In genomic region chr7:25296945-25297453, GRCm38 (mm10) we compare ENCODE assay signal across 9 mouse cellular contexts. TPM values are rescaled to one million over a fixed set of nuclear protein-coding genes. Genes with fewer than 3 reads are reported as not detected.
A peak's percentile ranks its signal among the peaks of the same experiment; 100 is the strongest.
DNase-seq lines count a peak whose midpoint lies in the region; ATAC-seq and TF ChIP-seq lines count a peak whose summit lies in the region.
"Had no signal": no experiment of that assay in that cellular context is flagged by ENCODE, and none has a peak within 500 bp of the region (broad histone marks: within the 10 kb centered on the region; RNA-seq: fewer than 3 reads in every experiment).

No protein-coding gene starts in this region.

- WGBS in neural tube, embryonic 11.5 days = under 1% methylated on average over 21 of the region's 21 CpGs
- 1% methylated on average over 21 of the region's 21 CpGs for WGBS in liver, embryonic 16.5 days (ENCODE audit: insufficient replicate concordance)
- WGBS in small intestine, adult 2 months = under 1% methylated on average over 21 of the region's 21 CpGs

- peak overlapping the region; percentile 85 for H3K9ac ChIP-seq in neural tube, embryonic 11.5 days (ENCODE audit: low read length)
- H3K9ac ChIP-seq in liver, embryonic 16.5 days (ENCODE audit: low read depth, low read length) = peak overlapping the region; percentile 77

- TF ChIP-seq CTCF in bone marrow macrophage, adult 2 months (IDR thresholded peaks at IDR 0.05; ENCODE audit: low read depth, low read length) = no peak
- no peak for TF ChIP-seq CTCF in small intestine, adult 2 months (IDR thresholded peaks at IDR 0.05; ENCODE audit: extremely low read depth, insufficient read length, insufficient replicate concordance, low read depth, low read length)

- TF ChIP-seq POLR2A in bone marrow macrophage, adult 2 months (IDR thresholded peaks at IDR 0.05; ENCODE audit: borderline replicate concordance, low read depth, low read length) = no peak
- TF ChIP-seq POLR2A in small intestine, adult 2 months (IDR thresholded peaks at IDR 0.05; ENCODE audit: low read depth, low read length) = no peak

- peak overlapping the region; percentile 64 for H3K4me2 ChIP-seq in neural tube, embryonic 11.5 days (ENCODE audit: low read depth)
- peak overlapping the region; percentile 88 for H3K4me2 ChIP-seq in liver, embryonic 16.5 days (ENCODE audit: low read depth, low read length)

- H3K36me3 ChIP-seq in neural tube, embryonic 11.5 days (ENCODE audit: control insufficient read depth, insufficient read depth, low read length) = peaks cover 14% of the 10 kb centered on the region
- H3K36me3 ChIP-seq in liver, embryonic 16.5 days (ENCODE audit: control insufficient read depth, insufficient read depth) = peaks cover 19% of the 10 kb centered on the region
- peaks cover 23% of the 10 kb centered on the region for H3K36me3 ChIP-seq in small intestine, adult 2 months (ENCODE audit: control insufficient read depth, insufficient read depth, low read length)

- no peaks in the 10 kb centered on the region for H3K9me3 ChIP-seq in neural tube, embryonic 11.5 days (ENCODE audit: control insufficient read depth, low read length)
- no peaks in the 10 kb centered on the region for H3K9me3 ChIP-seq in liver, embryonic 16.5 days (replicated peaks; ENCODE audit: control insufficient read depth, low read length)

- DNase-seq in neural tube, embryonic 11.5 days (ENCODE audit: low spot score) = peak; percentile 56
- no peak for DNase-seq in neural tube, embryonic 10.5 days (ENCODE audit: extremely low spot score, low spot score)
- DNase-seq in heart, postnatal 10 days = peak; percentile 34 to 40
- no peak for DNase-seq in cerebellum, adult 8-10 months
- DNase-seq in urinary bladder, postnatal 10 days (ENCODE audit: low spot score) = no peak

- H3K27me3 ChIP-seq in neural tube, embryonic 11.5 days (ENCODE audit: control insufficient read depth, insufficient read depth, low read length) = no peaks in the 10 kb centered on the region
- no peaks in the 10 kb centered on the region for H3K27me3 ChIP-seq in liver, embryonic 16.5 days (ENCODE audit: control insufficient read depth, insufficient read depth, low read depth, low read length)
- H3K27me3 ChIP-seq in small intestine, adult 2 months (ENCODE audit: control insufficient read depth, insufficient read depth, low read length) = no peaks in the 10 kb centered on the region

- intact Hi-C loops in heart, postnatal 10 days (cut with DNase I) = loop anchor here (2.0 kb wide), 1 partner anchor 14 kb away; no protein-coding TSS in a partner anchor

- H3K27ac ChIP-seq in neural tube, embryonic 11.5 days (ENCODE audit: low read depth, low read length) = peak overlapping the region; percentile 91
- H3K27ac ChIP-seq in bone marrow macrophage, adult 2 months (ENCODE audit: insufficient read depth, low read depth, low read length) = no peak overlapping the region
- no peak overlapping the region; the same call in 1 of the 2 replicates for H3K27ac ChIP-seq in liver, embryonic 16.5 days (ENCODE audit: low read length)
- peak overlapping the region; percentile 89 for H3K27ac ChIP-seq in small intestine, adult 2 months (ENCODE audit: insufficient read depth, low read depth, low read length)

- peak overlapping the region; percentile 73 for H3K4me3 ChIP-seq in neural tube, embryonic 11.5 days (ENCODE audit: low read depth, low read length)
- H3K4me3 ChIP-seq in bone marrow macrophage, adult 2 months (ENCODE audit: insufficient read depth, low read length) = peak overlapping the region; percentile 73
- H3K4me3 ChIP-seq in liver, embryonic 16.5 days (ENCODE audit: low read depth, low read length) = peak overlapping the region; percentile 73
- peak overlapping the region; percentile 81 for H3K4me3 ChIP-seq in small intestine, adult 2 months (ENCODE audit: low read depth, low read length)

- ATAC-seq in neural tube, embryonic 11.5 days (ENCODE audit: insufficient read depth, low FRiP score, low TSS enrichment) = no peak
- peak; percentile 7; the same call in 1 of the 2 replicates for ATAC-seq in liver, embryonic 16.5 days (ENCODE audit: low read depth)

- H3K4me1 ChIP-seq in neural tube, embryonic 11.5 days (ENCODE audit: control insufficient read depth, insufficient read depth, low read length) = peaks cover 4% of the 10 kb centered on the region; the same call in 1 of the 2 replicates
- 0 out of 2 replicates have a peak, but pooled peaks cover 2% of the 10 kb centered on the region for H3K4me1 ChIP-seq in bone marrow macrophage, adult 2 months (ENCODE audit: control insufficient read depth, insufficient read depth, low read length)
- H3K4me1 ChIP-seq in liver, embryonic 16.5 days (ENCODE audit: control insufficient read depth, low read depth, low read length) = peaks cover 19% of the 10 kb centered on the region
- peaks cover 5% of the 10 kb centered on the region for H3K4me1 ChIP-seq in small intestine, adult 2 months (ENCODE audit: control insufficient read depth, insufficient read depth, insufficient read length, low read length)

RNA-seq across cellular contexts. Expression of gene Pafah1b3, which starts 0.8 kb away (rescaled TPM):
- polyA plus RNA-seq in neural tube, embryonic 11.5 days (2014; fragmentation: Nextera tagmentation; extraction: Ambion mirVana) = 321 and 324 TPM in 2 replicates
- 35.5 and 38.0 TPM in 2 replicates for polyA plus RNA-seq in bone marrow macrophage, adult 2 months (2012; ENCODE audit: insufficient read depth, insufficient read length, missing spikeins)
- total RNA-seq in heart, postnatal 10 days (2021) = 10 to 100 TPM; 12.8 to 16.0 TPM
- 25.6 and 26.2 TPM in 2 replicates for polyA plus RNA-seq in liver, embryonic 16.5 days (2015; fragmentation: Nextera tagmentation; extraction: Ambion mirVana)
- 87.2 and 184 TPM in 2 replicates for polyA plus RNA-seq in small intestine, adult 2 months (2012; rRNA removed)

RNA-seq across cellular contexts. Expression of gene Prr19, which starts 4.2 kb away (rescaled TPM):
- 0.32 and 1.0 TPM in 2 replicates for polyA plus RNA-seq in neural tube, embryonic 11.5 days (2014; fragmentation: Nextera tagmentation; extraction: Ambion mirVana)
- not detected in 2 replicates for polyA plus RNA-seq in bone marrow macrophage, adult 2 months (2012; ENCODE audit: insufficient read depth, insufficient read length, missing spikeins)
- not detected for total RNA-seq in heart, postnatal 10 days (2021)
- polyA plus RNA-seq in liver, embryonic 16.5 days (2015; fragmentation: Nextera tagmentation; extraction: Ambion mirVana) = 0.09 TPM in 1 of 2 replicates, not detected in the other
- 0.15 TPM in 1 of 2 replicates, not detected in the other for polyA plus RNA-seq in small intestine, adult 2 months (2012; rRNA removed)

RNA-seq across cellular contexts. Expression of gene Tmem145, which starts 8.9 kb away (rescaled TPM):
- polyA plus RNA-seq in neural tube, embryonic 11.5 days (2014; fragmentation: Nextera tagmentation; extraction: Ambion mirVana) = 9.6 and 10.2 TPM in 2 replicates
- polyA plus RNA-seq in bone marrow macrophage, adult 2 months (2012; ENCODE audit: insufficient read depth, insufficient read length, missing spikeins) = not detected in 2 replicates
- total RNA-seq in heart, postnatal 10 days (2021) = not detected
- polyA plus RNA-seq in liver, embryonic 16.5 days (2015; fragmentation: Nextera tagmentation; extraction: Ambion mirVana) = 0.07 TPM in 1 of 2 replicates, not detected in the other
- polyA plus RNA-seq in small intestine, adult 2 months (2012; rRNA removed) = 0.19 and 0.35 TPM in 2 replicates
- polyA plus RNA-seq: gonadal fat pad, adult 2 months had no signal

RNA-seq across cellular contexts. Expression of gene Megf8, which starts 20.0 kb away (rescaled TPM):
- polyA plus RNA-seq in neural tube, embryonic 11.5 days (2014; fragmentation: Nextera tagmentation; extraction: Ambion mirVana) = 12.9 and 14.7 TPM in 2 replicates
- polyA plus RNA-seq in bone marrow macrophage, adult 2 months (2012; ENCODE audit: insufficient read depth, insufficient read length, missing spikeins) = 13.2 and 13.8 TPM in 2 replicates
- 10 to 100 TPM; 28.8 to 29.9 TPM for total RNA-seq in heart, postnatal 10 days (2021)
- 0.78 and 0.90 TPM in 2 replicates for polyA plus RNA-seq in liver, embryonic 16.5 days (2015; fragmentation: Nextera tagmentation; extraction: Ambion mirVana)
- 13.3 and 21.2 TPM in 2 replicates for polyA plus RNA-seq in small intestine, adult 2 months (2012; rRNA removed)

RNA-seq across cellular contexts. Expression of gene Cic, which starts 29.5 kb away (rescaled TPM):
- polyA plus RNA-seq in neural tube, embryonic 11.5 days (2014; fragmentation: Nextera tagmentation; extraction: Ambion mirVana) = 30.4 and 38.2 TPM in 2 replicates
- polyA plus RNA-seq in bone marrow macrophage, adult 2 months (2012; ENCODE audit: insufficient read depth, insufficient read length, missing spikeins) = 251 and 272 TPM in 2 replicates
- total RNA-seq in heart, postnatal 10 days (2021) = 10 to 100 TPM; 88.4 to 90.5 TPM
- polyA plus RNA-seq in liver, embryonic 16.5 days (2015; fragmentation: Nextera tagmentation; extraction: Ambion mirVana) = 9.5 and 10.8 TPM in 2 replicates
- polyA plus RNA-seq in small intestine, adult 2 months (2012; rRNA removed) = 35.6 and 65.6 TPM in 2 replicates

Comparison
In these comparisons a context has a peak if more than half of its experiments do, and no peak if none do; other contexts are left out.
1. DNase-seq: peak in neural tube, embryonic 11.5 days (single experiment) and heart, postnatal 10 days (2 of 2); none in neural tube, embryonic 10.5 days (single experiment), cerebellum, adult 8-10 months (single experiment) and urinary bladder, postnatal 10 days (single experiment).
2. H3K27ac ChIP-seq: peak in neural tube, embryonic 11.5 days (single experiment) and small intestine, adult 2 months (single experiment); none in bone marrow macrophage, adult 2 months (single experiment) and liver, embryonic 16.5 days (single experiment).
3. Peak in every context shown above with its lines, with median percentiles within 50 percentile points of each other: H3K4me3 ChIP-seq.